Mouse (Mus musculus) urinary bladder, postnatal 14 days (tissue): ENCODE results near the gene Arv1.

Experiments
- DNase-seq: peaks from one replicate; pipeline ENCODE4 v3.0.0; 2021; ENCODE audit warnings: low spot score

Gene Arv1

DNA sequence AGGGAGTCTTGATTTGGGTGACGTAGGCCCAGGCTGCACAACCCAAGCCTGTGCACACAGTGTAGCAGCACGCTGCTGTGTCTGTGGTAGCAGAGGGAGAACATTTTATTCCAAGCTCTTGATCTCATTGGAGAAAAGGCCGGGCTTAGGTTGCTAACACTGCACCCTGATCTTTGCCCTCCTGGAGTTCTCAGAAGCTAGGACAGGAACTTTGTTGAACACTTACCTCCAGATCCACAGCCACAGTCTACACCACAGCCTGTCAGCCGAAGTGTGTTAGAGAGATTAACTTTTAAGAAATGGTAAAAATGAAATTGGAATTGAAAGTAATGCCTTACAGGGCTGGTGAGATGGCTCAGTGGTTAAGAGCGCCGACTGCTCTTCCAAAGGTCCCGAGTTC, 2.4 kb downstream of the Arv1 start:
- DNase-seq: no peak

DNA sequence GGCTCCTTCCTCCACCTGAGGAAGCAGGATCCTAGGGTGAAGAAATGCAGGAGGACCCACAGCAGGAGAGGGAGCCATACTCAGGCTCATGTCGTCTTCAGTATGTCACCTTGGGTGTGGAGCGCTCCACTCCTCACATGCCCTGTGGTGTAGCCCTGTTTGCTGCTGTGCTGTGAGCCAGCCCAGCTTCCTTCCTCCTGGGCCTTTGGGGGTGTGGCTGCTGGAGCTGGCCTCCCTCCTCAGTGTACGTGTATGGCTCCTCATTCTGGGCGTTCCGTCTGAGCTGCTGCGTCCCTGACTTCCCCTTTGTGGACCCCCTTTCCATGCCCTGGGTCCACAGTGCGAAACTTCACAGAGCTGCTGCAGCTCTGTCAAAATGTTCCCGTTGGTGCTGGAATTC, 10.9 kb downstream of the Arv1 start:
- DNase-seq: no peak

DNA sequence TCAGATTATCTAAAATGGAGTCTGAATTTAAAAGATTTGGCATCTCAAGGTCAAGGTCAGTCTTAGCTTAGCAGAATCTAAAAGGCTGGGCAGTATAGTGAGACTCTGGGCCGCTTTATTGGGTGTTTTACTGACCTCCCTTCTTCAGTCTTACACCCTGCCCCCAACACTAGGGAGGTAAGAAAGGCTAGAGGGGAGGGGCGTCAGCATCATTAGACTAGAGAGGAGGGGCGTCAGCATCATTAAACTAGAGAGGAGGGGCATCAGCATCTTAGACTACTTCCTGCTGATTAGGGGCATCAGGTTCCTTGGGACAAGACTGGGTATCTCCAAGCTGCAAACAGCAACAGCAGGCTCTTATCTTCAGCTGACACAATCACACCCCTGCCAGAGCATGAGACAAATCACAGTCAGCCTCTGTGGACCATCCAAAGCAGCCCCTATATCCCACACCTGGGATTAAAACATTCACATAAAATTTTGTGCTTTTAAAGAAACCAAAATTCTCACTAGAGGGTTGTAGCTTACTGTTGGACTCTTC, 13.5 kb downstream of the Arv1 start:
- DNase-seq: no peak

DNA sequence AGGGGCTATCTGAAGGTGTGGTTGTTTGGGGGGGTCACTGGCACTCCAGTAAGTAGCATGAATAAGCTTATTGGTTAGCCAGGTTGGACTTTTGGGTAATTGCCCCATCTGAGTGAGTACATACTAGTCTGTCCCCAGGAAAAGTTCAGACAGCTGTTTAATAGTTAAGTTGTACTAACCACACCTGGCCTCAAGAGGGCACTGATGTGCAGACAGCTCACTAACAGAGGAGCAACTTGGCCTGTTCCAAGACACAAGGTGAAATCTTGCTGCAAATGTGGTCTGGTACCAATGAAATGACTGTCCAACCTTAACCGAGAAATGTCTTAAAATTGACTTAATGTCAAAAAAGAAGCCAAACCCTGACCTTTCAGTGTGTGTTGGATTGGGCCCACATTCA, 17.3 kb downstream of the Arv1 start:
- DNase-seq: peak; percentile 32

DNA sequence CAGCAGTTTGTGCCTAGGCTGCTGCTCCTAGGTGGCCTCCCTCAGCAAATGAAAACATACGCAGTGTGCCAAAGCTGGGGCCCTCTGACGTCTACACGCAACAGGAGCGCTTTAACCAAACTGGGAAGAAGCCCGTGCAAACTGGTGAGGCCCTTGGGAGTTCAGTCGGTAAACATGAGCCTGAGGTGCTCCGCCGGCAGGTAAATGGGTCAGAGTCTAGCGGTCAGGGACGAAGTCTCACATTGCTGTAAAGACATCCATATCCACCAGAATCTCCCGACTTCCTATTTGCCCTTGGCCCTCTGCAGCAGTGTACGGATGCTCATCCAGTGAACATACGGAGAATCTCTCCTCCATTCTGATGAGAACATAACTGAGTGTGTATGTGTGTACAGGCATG, 24.7 kb downstream of the Arv1 start:
- no peak for DNase-seq

DNA sequence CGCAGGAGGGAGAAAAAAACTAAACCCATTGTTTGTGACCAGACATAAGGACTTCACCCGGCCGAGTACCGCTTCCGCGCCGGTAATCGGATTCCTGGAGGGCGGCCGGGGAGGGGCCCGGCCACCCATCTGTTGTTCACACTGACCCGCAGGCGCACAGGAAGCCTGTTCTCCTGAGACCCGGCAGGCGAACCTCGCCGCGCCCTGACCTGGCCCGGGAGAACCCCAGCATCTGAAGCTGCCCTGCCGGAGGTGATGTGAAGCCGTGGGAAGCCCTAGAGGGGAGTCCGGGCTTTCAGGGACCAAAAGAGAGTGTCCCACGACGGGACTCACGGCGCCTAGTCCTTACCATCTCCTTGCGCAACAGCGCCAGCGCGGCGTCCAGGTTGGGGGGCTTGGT, 29.3 kb downstream of the Arv1 start:
- DNase-seq: no peak

DNA sequence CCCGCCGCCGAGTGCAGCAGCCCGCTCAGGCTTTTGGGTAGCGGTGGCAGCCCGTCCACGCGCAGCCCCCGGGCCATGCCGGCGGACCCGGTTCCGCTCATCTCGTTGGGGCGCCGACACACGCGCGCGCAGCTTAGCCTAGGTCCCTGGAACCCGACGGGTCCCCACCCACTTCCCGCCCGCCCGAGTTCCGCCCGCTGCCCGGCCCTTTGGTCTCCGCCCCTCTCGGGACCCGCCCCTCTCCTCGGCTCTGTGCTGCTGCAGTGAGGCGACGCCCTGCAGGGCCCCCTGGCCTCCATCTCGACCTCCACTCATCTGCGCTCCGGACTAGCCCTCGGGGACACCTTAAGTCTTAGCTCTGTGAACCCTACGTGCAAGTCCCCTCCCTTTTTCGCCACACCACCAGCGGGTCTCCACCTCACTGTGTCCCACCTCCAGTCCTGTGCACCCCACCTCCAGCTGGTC, 29.8 kb downstream of the Arv1 start, which contains the start of gene Fam89a:
Gene Fam89a, minus strand, starts transcription at position 124 of the 465 bp plus-strand sequence.
- peak; percentile 52 for DNase-seq

DNA sequence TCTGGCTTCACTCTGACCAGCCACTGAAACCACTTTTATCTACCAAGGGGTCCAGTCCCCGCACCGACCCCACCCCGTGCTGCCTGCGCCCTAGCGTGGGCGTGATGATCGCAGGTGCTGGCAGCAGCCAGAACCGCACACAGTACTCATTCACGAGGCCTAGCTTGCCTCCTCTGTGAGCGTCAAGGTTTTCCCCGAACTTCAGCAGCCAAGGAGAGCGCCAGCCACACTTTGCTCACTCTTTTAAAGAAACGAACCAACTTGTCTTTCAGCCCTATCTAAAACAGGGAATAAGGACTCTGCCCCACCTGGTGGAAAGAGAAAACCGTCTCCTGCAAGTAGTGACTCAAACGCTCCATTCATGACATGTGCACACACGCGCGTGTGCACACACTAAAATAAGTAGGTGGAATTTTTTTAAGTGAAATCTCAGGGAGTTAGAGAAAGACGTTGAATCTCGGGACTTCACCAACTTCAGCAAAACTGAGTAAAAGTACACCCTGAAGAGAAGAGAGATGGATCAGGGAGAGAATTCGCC, 30.5 kb downstream of the Arv1 start:
- DNase-seq: no peak

DNA sequence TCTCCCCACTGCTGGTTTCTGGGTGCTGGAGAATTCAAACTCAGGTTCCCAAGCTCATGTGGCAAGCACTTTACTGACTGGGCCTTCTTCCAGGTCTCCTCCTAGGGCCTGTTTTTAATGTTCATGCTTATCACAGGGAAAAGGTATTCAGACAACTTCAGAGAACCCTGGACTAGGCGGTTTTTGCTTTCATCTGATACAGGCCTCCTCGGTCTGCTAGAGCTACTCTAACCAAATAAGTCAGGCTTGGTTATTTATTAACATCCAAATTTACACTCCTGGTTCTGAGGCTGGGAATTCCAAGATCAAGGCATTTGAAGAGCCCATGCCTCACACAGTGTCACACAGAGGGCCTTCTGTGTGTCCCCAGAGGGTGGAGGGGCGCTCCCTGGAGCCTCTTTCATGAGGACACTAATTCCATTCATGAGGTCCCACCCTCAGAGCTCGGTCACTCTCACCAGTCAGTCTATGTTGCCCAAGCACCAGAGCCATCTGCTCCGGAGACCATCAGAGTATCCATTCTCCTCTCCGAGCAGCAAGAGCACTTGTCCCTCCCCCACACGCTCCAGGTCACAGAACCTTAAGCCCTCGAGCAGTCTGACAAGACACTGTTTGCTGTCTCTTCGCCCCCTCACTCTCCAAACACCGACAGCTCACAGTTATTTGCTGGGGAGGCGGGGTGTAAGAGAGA, 32.3 kb downstream of the Arv1 start:
- DNase-seq: no peak

DNA sequence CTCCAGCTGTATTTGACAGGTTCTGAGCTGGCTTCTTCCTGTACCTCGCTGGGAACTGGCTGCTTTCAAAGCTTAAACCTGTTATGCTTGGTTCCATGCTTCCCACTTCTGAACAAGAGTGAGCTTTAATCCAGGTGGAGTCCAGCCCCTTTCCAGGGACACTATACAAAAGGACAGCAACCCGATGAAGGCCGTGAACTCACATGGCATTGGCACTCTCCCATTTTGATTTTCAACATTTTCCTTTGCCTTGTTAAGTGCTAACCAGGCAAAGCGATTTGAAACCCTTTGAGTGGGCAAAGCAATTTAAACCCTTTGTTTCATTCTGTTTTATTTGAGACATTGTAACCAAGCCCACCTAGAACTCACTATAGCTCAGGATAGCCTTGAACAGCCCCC, 32.9 kb downstream of the Arv1 start:
- DNase-seq: no peak

DNA sequence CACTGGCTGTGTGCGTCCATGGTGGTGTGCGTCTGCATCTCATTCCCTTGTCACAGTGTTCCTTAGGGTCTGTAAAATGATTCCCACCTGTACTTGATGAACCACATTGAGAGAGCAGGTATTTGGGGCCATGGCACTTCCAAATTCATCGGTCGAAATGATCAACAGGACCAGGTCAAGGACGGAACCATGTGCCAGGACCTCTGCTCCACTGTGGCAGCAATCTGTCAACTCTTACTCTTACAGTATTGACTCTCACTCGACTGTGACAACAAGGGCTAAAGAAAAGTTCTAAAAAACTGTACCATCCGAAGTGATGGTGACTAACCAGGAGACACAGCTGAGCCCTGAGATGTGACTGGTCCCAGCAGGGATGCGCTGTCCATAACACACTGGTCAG, 33.5 kb downstream of the Arv1 start:
- no peak for DNase-seq

DNA sequence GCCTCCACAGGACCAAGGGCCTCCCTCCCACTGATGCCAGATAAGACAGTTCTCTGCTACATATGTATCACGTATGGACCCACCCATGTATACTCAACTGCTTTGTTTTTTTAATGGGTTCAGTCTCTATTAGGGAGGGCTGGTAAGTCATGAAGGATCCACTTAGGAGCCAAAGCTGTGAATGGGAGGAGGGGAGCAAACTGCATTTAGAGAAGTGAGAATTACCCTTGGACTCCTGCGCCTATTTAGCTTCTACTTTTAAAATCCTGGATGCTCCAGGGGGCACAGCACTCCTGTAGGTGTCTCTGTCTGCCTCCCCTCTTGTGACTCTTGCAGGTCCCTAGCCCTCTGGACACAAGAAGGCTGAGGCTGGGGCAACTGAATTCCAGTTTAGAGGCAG, 34.2 kb downstream of the Arv1 start:
- DNase-seq: no peak

DNA sequence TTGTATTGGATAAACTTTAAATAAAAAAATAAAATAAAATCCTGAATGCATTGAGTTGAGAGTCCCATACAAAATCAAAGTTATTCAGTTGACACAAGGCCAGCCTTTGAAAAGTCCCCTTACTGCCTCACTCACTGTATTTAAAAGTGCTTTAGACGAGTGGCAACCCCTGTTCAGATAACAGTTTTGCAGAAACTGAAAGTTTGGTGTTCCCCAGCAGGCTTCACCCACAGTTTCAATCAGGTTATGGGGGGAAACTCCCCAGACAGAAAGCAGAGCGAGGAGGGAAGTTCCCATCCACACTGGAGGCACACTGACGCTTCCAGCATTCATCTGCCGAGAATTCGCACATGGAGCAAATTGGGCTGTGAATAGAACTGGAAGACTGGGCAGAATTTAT, 34.7 kb downstream of the Arv1 start:
- no peak for DNase-seq

DNA sequence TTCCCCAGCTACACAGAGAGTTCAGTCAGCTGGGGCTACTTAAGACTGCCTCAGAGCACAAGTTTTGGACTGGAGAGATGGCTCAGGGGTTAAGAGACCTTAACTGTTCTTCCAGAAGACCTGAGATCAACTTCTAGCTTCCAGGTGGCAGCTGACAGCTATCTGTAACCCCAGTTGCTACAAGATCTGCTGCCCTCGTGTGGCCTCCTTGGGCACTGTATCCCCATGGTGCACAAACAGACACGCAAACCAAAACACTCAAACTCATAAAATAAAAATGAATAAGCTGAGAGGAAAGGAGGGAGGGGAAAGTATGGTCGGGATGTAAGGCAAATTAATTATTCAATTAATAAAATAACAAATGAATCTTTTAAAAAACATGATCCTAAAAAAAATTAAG, 36.6 kb downstream of the Arv1 start:
- DNase-seq: peak; percentile 18

DNA sequence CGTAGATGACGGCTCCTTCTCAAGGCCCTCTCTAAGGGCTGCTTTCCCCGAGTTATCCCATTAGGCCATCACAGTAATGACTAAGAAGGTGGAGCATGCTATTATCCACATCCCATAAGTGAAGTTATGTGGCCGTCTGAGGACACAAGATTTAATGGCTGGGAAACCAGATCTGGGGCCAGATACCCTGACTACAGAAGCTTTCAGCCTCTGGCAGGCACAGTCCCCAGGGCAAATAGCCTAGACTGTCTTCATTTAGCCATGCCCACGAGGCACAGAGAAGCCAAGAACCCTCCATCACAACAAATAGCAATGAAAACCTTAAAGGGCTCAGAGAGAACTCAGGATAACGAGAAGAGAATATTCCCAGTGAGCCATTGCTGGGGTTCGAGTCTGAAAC, 41.1 kb downstream of the Arv1 start:
- DNase-seq: no peak

DNA sequence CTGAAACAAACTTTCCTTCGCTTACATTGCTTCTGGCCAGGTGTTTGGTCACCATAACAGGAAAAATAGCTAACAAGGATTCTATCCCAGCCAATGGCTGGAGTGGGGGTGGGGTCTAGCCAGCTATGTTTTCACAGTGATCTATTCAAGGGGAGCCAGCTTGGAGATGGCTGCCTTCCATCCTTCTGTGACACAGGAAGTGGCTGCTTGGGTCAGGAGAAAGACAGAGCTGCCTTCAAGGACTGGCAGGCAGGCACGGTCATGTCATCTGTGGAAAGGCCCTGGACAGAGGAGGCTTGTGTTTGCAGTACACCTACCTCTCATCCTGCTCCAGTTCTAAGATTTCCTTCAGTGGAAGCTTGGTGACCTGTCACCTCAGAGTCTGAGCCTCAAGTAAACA, 50.5 kb downstream of the Arv1 start:
- no peak for DNase-seq

DNA sequence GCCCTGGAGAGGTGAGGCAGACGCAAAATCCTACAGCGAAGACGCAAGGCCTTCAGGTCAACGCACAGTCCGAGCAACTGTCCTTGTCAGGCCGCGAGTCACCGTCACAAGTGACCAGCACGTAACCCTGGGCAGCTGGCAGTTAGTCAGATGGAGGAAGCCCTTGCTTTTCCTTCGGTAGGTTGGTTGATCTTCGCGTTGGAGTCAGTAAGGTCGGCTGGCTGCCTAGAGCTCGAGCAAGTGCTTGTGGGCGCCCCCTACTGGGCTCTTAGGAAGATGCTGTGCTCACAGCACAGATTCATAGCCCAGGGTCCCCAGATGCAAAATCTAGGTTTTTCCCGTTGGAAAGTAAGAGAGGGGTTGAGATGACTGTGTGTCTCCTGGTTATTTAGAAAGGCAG, 53.8 kb downstream of the Arv1 start:
- peak; percentile 72 for DNase-seq

DNA sequence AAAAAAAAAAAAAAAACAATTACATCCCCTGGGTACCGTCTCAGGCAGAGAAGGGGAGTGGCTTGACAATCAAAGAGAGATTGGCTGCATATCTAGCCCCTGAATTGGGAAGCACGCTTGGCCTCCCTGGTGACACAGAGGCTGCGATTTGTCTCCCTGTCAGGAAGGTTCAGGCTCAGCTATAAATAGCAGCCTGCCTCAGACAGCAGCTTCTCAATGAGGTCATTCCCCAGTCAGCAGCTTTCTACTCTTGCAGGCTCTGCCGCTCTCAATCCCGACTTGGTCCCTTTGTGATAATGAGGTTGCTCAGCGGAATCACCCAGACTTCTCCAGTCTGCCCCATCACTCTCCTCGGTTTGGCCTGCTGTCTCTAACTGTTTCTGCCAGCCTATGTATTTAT, 58.3 kb downstream of the Arv1 start:
- peak; percentile 7 for DNase-seq

DNA sequence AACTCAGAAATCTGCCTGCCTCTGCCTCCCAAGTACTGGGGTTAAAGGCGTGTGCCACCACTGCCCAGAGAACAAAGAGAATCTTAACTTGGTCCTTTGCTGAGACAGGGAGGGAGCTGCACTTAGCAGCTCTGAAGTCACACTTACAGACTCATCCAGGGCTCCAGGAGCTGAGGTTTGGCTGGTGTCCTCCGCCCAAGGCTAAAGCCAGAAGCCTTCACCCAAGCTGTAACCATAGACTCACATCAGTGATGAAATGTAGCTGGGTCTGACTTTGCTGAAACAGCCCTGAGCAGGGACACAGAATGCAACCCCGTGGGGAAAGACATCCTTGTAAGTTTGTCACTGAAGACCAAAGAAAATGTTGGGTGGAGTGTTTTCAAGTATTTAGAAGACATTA, 60.5 kb downstream of the Arv1 start:
- DNase-seq: no peak

DNA sequence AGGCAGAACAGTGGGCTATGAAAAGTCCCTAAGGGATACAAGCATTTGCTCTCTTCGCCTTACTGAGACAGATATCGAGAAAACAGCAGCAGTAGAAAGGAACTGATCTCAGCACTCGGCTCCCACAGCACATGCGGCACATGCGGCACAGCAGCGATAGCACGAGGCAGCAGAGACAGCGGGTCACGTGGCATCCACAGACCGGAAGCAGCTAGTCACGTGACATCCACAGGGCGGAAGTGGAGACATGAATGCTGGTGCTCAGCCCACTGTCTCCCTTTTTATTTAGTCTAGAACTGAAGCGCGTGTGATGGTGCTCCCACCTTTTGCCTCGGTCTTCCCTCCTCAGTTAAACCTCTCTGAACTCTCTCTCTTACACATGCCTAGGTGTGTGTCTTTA, 61.3 kb downstream of the Arv1 start:
- no peak for DNase-seq
